Mouse (Mus musculus) c-Kit-positive CD71-positive TER-119-positive erythroid progenitor cells, embryonic 14.5 days (primary cell): ENCODE results near the gene Mief1.

Source experiments
- DNase-seq: peaks from one replicate; pipeline ENCODE4 v3.0.0-alpha.2; 2013; ENCODE audit warnings: low spot score

The Mief1 gene

DNA sequence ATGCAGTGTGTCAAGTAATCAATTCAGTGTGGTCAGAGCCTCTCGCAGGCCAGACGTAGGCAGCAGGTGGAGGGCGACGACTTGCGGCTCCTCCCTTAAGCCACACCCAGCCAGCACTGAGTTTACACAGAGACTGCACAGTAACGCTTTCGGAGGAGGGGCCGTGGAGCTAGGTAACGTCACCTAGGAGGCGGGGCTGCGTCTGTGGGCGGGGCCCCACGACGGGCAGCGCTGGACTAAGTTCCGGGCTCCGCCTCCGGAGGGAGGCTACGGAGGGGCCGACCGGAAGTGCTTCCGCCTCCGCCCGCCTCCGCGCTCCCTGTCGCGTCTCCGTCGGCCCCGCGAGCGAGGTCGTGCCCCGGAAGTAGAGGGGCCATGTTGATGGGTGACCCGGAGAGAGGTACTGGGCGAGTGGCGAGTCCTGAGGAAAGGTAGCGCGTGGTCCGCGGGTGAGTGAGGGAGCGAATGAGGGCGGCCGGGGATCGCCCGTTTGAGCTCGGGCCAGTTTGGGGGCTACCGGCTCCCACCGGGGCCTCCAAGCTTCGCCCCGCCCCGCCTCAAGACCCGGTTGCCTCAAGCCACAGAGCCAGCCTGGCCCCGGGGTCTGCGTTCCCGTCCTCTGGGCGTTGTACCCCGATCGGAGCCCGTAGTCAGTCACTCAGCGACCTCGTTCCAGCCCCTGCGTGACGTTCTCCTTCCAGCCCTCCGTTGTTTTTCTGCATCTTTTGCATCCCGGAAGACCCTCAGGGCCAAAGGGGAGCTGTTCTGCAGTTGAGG is at the start of gene Mief1:
Mief1 (plus strand) TSS at position 286 of the 777 bp plus-strand sequence.
- DNase-seq: peak; percentile 99

GRCm38 (mm10) chr15:80188927-80189326 is 44.9 kb upstream of the Mief1 start:
- DNase-seq: no peak

GRCm38 (mm10) chr15:80190075-80190474 is 43.7 kb upstream of the Mief1 start:
- DNase-seq: no peak

GRCm38 (mm10) chr15:80191585-80192245 is 42.1 kb upstream of the Mief1 start:
- no peak for DNase-seq

DNA sequence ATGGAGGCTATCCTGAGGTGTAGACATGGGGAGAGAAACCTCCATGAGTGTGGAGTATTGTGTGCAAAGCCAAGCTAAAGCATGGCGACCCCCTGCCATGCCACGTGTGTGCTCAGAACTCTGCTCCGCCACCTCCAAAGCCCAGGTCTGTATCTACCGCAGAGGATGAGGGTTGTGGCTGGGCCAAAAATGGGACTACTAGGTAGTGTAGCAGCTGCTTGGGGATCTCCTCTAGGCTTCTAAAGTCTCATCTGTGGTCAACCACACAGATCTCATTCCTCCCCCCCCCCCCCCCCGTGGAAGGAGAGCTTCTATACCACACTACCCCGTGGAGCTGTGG is 41.6 kb upstream of the Mief1 start:
- no peak for DNase-seq

GRCm38 (mm10) chr15:80192847-80193246 is 41.0 kb upstream of the Mief1 start:
- no peak for DNase-seq

- no peak for DNase-seq
Measured at GRCm38 (mm10) chr15:80199556-80199955, 34.3 kb upstream of the Mief1 start.

DNA sequence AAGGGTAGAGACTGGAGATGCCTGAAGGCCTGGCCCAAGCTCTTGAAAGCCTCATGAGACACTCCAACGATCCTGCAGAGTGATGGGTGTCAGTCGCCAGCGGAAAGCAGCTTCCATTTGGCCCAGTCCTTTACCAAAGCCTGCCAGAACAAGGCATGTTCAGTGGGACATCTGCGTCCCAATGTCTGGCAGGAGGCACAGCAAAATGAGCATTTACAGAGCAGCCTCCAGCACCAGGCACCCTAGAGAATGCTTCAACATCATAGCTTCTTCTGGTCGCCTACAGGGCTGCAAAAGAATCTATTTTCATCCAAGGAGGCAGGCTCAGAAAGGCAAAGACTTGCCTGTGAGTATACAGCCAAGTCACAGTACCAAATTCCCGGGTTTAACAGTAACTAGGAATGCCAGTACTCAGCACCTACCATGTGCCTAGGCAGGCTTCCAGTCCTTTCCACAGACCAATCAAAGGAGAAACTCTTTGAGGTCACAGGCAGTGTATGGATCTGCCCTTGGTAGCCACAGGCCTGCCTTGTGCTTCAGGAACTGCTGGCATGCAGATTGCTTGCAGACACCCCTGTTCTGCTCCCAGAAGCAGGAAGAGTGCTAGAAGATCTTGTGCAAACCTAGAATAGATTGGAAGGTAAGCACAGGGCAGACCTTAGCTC is 31.6 kb upstream of the Mief1 start:
- no peak for DNase-seq

DNA sequence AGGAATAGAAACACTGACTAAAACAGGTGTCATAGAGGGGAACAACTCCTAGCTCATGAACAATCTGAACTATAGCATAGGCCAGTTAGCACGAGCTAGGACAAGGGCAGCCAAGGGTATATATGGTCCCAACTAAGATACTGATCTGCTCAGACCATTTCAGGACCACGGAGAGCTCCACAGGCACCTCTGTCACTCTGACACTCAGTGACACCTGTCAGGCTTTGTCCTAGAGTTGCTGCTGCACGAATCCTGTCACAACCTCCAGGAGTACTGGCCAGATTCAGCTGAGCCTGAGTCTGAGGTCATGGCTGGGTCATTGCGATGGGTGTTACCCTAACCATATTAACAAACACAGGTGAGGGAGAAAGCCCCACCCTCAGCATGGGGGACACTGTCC is 30.4 kb upstream of the Mief1 start:
- peak; percentile 45 for DNase-seq

GRCm38 (mm10) chr15:80206057-80206565 is 27.7 kb upstream of the Mief1 start:
- no peak for DNase-seq

- DNase-seq: no peak
Measured at GRCm38 (mm10) chr15:80208446-80208845, 25.4 kb upstream of the Mief1 start.

DNA sequence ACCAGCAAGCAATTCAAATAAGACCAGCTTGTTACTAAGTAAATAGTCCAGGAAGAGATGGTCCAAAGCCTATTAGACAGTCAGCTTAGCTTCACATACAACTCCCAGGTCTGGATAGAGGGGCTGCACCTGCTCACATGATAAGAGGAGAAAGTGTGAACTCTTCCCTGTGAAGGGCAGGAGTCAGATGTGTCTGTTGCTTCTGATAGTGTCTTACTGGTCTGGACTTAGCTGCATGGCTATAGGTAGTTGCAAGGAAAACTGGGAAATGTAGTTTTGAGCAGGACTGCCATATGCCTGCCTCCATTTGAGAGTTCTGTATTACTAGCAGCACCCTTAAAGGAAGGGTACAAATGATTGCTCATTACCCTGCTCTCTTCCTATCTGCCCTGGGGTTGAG is 20.1 kb upstream of the Mief1 start:
- DNase-seq: no peak

DNA sequence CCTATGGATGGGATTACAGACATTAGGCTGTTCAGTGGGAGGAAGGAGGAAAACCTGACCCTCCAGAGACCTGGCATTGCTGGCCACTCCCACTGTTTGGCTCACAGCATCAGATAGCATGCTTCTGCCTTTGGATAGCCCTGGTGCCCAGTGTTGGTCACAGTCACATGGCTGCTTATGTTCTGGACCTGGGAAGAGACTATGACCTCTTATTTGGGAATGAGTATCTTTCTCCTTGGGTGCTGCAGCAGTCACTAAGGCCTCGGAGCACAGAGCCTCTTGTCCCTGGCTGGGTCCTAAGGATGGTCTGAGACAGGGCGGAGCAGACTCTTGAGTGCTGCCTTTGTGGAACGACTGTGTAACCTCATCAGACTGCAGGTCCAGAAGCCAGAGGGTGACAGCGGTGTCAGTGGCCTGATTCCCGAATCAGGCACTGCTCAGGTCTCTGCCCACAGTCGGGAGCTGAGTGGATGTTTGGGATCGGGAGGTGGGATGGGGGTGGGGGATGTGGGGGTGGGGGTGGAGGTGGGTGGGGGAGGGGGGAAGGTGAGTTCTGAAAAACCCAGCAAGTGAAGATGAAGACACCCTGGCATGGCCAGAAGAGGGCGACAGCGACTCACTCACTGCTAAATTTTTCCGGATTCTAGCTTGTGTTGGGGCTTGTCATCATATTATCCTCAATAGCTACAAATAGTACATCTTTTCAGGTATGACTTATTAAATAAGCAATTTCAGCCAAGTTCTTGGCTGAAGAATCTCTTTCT is 17.9 kb upstream of the Mief1 start:
- no peak for DNase-seq

- DNase-seq: no peak
Measured at GRCm38 (mm10) chr15:80216480-80216820, 17.4 kb upstream of the Mief1 start.

DNA sequence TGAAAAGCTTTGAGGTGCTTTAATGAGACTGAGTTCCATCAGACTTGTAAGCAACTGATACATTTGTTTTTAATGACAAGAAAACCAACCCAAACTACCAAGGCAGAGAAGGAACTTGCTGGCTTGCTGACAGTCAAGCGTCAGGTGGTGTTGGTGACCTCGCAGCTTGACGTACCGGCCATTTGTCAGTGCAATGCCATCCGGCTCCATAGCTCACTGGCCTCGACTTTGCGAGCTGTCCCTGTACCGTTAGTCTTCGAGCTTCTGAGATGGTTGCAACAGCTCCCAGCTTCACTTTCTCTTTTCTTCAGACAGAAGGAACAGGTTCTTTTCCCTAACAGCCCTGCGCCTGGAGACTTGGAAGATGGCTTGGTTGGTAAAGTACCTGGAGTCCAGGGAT is 16.3 kb upstream of the Mief1 start:
- no peak for DNase-seq

DNA sequence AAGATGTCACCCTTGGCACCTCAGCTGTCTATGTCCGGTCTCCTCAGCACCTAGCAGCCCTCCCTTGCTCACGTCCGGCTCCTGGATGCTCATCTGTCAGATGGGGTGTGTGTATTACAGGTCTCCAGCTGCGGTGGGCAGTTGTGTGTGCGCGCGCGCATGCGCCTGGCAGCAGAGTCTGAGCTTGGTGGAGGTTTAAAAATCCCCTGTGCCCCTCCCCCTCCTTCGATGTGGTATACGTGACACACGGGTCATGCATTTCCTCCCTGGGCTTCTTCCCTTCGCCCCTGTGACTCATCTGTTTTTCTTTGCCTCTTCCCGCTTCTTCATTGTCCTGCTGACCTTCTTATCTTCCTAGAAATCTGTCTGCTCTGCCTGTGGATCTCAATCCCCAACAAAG is 14.6 kb upstream of the Mief1 start:
- no peak for DNase-seq

DNA sequence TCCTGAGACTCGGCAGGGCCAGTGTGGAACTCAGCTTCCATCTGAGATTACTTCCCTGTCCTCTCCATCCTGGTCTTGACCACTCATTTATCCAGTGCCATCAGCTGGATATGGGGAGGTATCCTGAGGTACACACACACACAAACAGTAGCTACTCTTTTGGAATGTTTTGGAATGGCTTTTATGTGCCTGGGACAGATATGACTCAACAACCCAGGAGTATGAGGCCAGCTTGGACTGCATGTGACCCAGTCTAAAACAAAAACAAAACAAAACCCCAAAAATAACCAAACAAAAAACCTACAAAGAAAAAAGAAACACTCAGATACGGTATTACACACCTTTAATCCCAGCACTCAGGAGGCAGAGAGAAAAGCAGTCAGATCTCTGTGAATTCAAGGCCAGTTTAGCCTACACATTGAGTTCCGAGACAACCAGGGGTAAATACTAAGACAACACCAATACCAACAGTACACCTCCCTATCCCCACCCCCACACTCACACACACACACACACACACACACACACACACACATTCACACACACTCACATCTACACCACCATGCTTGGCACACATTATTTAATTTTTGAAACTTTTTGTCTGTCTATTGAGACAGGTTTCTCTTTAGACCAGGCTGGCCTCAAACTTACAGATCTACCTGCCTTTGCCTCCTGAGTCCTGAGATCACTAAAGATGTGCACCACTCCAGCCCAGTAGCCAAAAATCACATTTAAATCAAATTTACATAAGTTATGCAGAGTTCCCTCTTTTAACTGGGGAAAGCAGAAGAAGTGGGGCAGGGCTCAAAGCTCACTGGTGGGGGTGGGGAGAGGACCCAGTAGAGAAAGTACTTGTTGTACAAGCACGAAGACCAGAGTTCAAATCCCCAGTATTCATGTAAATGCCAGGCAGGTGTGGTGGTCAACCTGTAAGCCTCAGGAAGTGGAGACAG is 13.8 kb upstream of the Mief1 start:
- DNase-seq: no peak

DNA sequence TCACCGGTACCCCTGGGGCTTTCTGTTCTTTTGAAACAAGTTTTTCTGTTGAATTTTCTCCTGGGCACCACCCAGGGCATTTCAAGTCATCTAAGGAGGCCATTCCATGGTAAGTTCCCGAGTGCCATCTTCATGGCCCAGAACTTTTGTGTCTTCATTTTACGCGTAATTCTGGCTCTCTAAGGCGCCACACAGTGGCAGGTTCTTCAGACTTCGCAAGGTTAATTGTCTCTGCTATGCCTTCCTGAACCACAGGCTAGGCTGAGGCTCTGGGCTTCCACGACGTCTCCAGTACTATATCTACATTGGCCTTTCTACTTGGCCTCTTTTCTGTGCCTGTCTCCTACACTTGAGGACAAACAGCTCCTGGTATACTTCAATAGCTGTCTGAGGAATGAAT is 12.8 kb upstream of the Mief1 start:
- DNase-seq: no peak

DNA sequence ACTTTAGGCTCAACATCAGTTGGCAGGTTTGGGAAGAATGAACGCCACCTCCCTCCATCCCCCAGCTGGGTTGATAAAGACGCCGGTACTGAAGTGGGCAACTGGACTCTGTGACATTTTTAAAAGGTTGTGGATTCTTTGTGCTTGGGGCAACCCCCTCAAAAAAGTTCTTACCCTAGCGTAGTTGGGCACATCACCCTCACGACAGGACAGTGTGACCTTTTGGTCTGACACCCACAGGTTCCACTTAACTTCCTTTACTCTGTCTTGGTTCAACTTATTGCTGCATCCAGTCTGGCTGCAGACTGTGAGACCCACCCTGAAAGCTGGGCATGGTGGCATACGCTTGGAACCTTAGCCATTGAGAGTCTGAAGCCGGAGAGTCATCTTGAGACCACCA is 10.1 kb upstream of the Mief1 start:
- no peak for DNase-seq

DNA sequence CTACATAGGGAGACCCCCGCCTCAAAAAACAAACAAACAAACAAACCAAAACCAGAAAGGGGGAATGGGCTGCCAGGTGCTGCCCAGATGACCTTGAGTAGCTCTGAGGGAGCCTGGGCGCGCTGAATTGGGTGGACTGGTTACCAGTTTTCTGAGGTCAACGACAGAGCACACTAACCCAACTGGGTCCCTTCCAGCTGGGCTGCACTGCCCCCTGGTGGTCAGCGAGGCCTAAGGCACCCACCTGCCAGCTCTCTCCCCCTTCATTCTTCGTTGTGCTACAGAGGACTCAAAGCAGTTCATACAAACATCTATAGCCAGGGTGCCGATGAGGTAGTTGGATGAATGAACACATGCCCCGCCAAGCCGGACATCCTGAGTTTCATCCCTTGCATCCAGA is 8.6 kb upstream of the Mief1 start:
- peak; percentile 84 for DNase-seq

DNA sequence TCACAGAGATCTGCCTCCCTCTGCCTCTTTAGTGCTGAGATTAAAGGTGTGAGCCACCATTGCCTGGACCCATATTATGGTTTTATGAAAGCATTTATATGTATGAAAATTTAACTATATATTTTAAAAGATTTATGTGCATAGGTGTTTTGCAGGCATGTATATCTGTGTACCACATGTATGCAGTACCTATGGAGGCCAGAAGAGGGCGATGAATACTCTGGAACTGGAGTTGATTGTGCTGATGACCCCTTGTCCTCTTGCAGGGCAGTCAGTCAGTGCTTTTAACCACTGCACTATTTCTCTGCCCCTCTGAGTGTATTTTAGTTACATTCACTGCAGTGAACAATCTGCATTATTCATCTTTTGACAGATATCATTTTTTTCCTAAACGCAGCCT is 8.0 kb upstream of the Mief1 start:
- DNase-seq: peak; percentile 75
